Mouse (Mus musculus): Measurements from ENCODE around the gene Gmeb1.

GRCm38 (mm10) chr4:132180710-132181109, 80.7 kb downstream of the Gmeb1 start:
- TF ChIP-seq CTCF (IDR thresholded peaks at IDR 0.05) (peak; percentile 54), EP300 (IDR thresholded peaks at IDR 0.05) (no peak)
